Mouse (Mus musculus): ENCODE measurements at regions not wholly inside any gene's neighbourhood (a gene's known extent, or its start where the extent isn't known, plus 50 kb on each side); places are given as distances from the start of the nearest gene placed in this dataset.

- Histone ChIP-seq H3K27me3 (no peaks in the 10 kb centered on the region), H3K9ac (no peak overlapping the region), H3K9me3 (replicated peaks) (no peaks in the 10 kb centered on the region), H3K4me3 (no peak overlapping the region), H3K4me2 (replicated peaks) (no peak overlapping the region), H3K4me1 (no peaks in the 10 kb centered on the region), H3K36me3 (no peaks in the 10 kb centered on the region), H3K27ac (no peak overlapping the region)
- ATAC-seq (ENCODE audit: low FRiP score): no peak
- WGBS: 31% methylated on average over 1 of the region's 1 CpGs
Measured at GRCm38 (mm10) chr8:76748471-76748870, 150.8 kb upstream of the Nr3c2 start.

GRCm38 (mm10) chr8:76750286-76750685 is 149.0 kb upstream of the Nr3c2 start:
- WGBS: 74% methylated on average over 4 of the region's 4 CpGs

GRCm38 (mm10) chr8:76754166-76754565 is 145.1 kb upstream of the Nr3c2 start:
- Histone ChIP-seq H3K27me3 (no peaks in the 10 kb centered on the region), H3K9ac (no peak overlapping the region), H3K9me3 (replicated peaks) (no peaks in the 10 kb centered on the region), H3K4me1 (no peaks in the 10 kb centered on the region), H3K36me3 (no peaks in the 10 kb centered on the region), H3K27ac (no peak overlapping the region), H3K4me3 (no peak overlapping the region), H3K4me2 (replicated peaks) (no peak overlapping the region)
- 74% methylated on average over 3 of the region's 3 CpGs for WGBS
- no peak for ATAC-seq (ENCODE audit: low FRiP score)

More at GRCm38 (mm10) chr8:76750286-76750685, 149.0 kb upstream of the Nr3c2 start:
- Histone ChIP-seq H3K9ac (no peak overlapping the region), H3K4me3 (no peak overlapping the region), H3K27me3 (no peaks in the 10 kb centered on the region), H3K9me3 (replicated peaks) (no peaks in the 10 kb centered on the region), H3K4me2 (replicated peaks) (no peak overlapping the region), H3K4me1 (no peaks in the 10 kb centered on the region), H3K27ac (no peak overlapping the region), H3K36me3 (no peaks in the 10 kb centered on the region)
- ATAC-seq (ENCODE audit: low FRiP score): no peak

GRCm38 (mm10) chr8:76764201-76764600 is 135.0 kb upstream of the Nr3c2 start:
- Histone ChIP-seq H3K4me3 (no peak overlapping the region), H3K36me3 (no peaks in the 10 kb centered on the region), H3K27ac (no peak overlapping the region), H3K9ac (no peak overlapping the region), H3K4me1 (no peaks in the 10 kb centered on the region), H3K9me3 (replicated peaks) (no peaks in the 10 kb centered on the region), H3K4me2 (replicated peaks) (no peak overlapping the region), H3K27me3 (no peaks in the 10 kb centered on the region)
- WGBS: 82% methylated on average over 3 of the region's 3 CpGs
- ATAC-seq (ENCODE audit: low FRiP score): no peak

- H3K4me2 ChIP-seq (replicated peaks): no peak overlapping the region
- H3K9ac ChIP-seq: no peak overlapping the region
- no peaks in the 10 kb centered on the region for H3K4me1 ChIP-seq
- no peaks in the 10 kb centered on the region for H3K36me3 ChIP-seq
- no peak for ATAC-seq (ENCODE audit: low FRiP score)
- H3K27ac ChIP-seq: no peak overlapping the region
- H3K4me3 ChIP-seq: no peak overlapping the region
- WGBS: 87% methylated on average over 5 of the region's 5 CpGs
- H3K9me3 ChIP-seq (replicated peaks): no peaks in the 10 kb centered on the region
- H3K27me3 ChIP-seq: no peaks in the 10 kb centered on the region
Measured at GRCm38 (mm10) chr8:76768302-76768701, 130.9 kb upstream of the Nr3c2 start.

GRCm38 (mm10) chr8:76787744-76788143 is 111.5 kb upstream of the Nr3c2 start:
- H3K4me1 ChIP-seq: no peaks in the 10 kb centered on the region
- WGBS: 80% methylated on average over 1 of the region's 1 CpGs
- H3K27me3 ChIP-seq: no peaks in the 10 kb centered on the region
- no peak overlapping the region for H3K4me2 ChIP-seq (replicated peaks)
- no peak overlapping the region for H3K4me3 ChIP-seq
- no peaks in the 10 kb centered on the region for H3K9me3 ChIP-seq (replicated peaks)
- no peak overlapping the region for H3K27ac ChIP-seq
- no peak overlapping the region for H3K9ac ChIP-seq
- no peak for ATAC-seq (ENCODE audit: low FRiP score)
- no peaks in the 10 kb centered on the region for H3K36me3 ChIP-seq

- Histone ChIP-seq H3K4me1 (no peaks in the 10 kb centered on the region), H3K36me3 (no peaks in the 10 kb centered on the region), H3K27me3 (no peaks in the 10 kb centered on the region), H3K4me3 (no peak overlapping the region), H3K9me3 (replicated peaks) (no peaks in the 10 kb centered on the region), H3K9ac (no peak overlapping the region), H3K4me2 (replicated peaks) (no peak overlapping the region), H3K27ac (no peak overlapping the region)
- ATAC-seq (ENCODE audit: low FRiP score): 0 out of 2 replicates have a peak, but pooled peaks have one; percentile 19
- WGBS: 90% methylated on average over 3 of the region's 3 CpGs
Measured at GRCm38 (mm10) chr8:76793891-76794290, 105.4 kb upstream of the Nr3c2 start.

GRCm38 (mm10) chr8:76799998-76800397 is 99.2 kb upstream of the Nr3c2 start:
- Histone ChIP-seq H3K4me3 (no peak overlapping the region), H3K36me3 (no peaks in the 10 kb centered on the region), H3K9ac (no peak overlapping the region), H3K9me3 (replicated peaks) (no peaks in the 10 kb centered on the region), H3K4me2 (replicated peaks) (no peak overlapping the region), H3K27me3 (no peaks in the 10 kb centered on the region), H3K4me1 (no peaks in the 10 kb centered on the region), H3K27ac (no peak overlapping the region)
- ATAC-seq (ENCODE audit: low FRiP score): no peak

- no peak for ATAC-seq (ENCODE audit: low FRiP score)
Measured at GRCm38 (mm10) chr8:76823456-76823855, 75.8 kb upstream of the Nr3c2 start.

More at GRCm38 (mm10) chr8:76823456-76823855, 75.8 kb upstream of the Nr3c2 start:
- Histone ChIP-seq H3K4me1 (no peaks in the 10 kb centered on the region), H3K4me3 (no peak overlapping the region), H3K9me3 (replicated peaks) (no peaks in the 10 kb centered on the region), H3K27me3 (no peaks in the 10 kb centered on the region), H3K36me3 (no peaks in the 10 kb centered on the region), H3K27ac (no peak overlapping the region), H3K4me2 (replicated peaks) (no peak overlapping the region), H3K9ac (no peak overlapping the region)
- 80% methylated on average over 2 of the region's 2 CpGs for WGBS
